Mouse (Mus musculus) ES-Bruce4 (cell line): Measurements from ENCODE around the gene Lypla2. TPM values are rescaled to one million over a fixed set of nuclear protein-coding genes. Genes with fewer than 3 reads are reported as not detected.

Experiments
- H3K27ac ChIP-seq: 2 replicates; pipeline ENCODE4 v1.5.1; 2012; ENCODE audit warnings: low read length, inconsistent platforms; ENCODE audit not compliant: insufficient read depth
- H3K27me3 ChIP-seq: 2 replicates; pipeline ENCODE4 v1.6.1; 2012; ENCODE audit warnings: mild to moderate bottlenecking, low read length, inconsistent platforms; ENCODE audit not compliant: control insufficient read depth, poor library complexity, insufficient read depth, severe bottlenecking
- H3K36me3 ChIP-seq: 2 replicates; pipeline ENCODE4 v1.6.1; 2012; ENCODE audit warnings: inconsistent platforms, mild to moderate bottlenecking, low read length, moderate library complexity; ENCODE audit not compliant: control insufficient read depth, poor library complexity, insufficient read depth, severe bottlenecking
- H3K4me1 ChIP-seq: one replicate; pipeline ENCODE4 v1.8.1; 2011; ENCODE audit warnings: low read length; ENCODE audit not compliant: control insufficient read depth, insufficient read depth
- H3K4me3 ChIP-seq: 2 replicates; pipeline ENCODE4 v1.5.1; 2011; ENCODE audit warnings: low read depth, mild to moderate bottlenecking, low read length
- H3K9ac ChIP-seq: 2 replicates; pipeline ENCODE4 v1.6.1; 2012; ENCODE audit warnings: low read depth, mild to moderate bottlenecking, inconsistent platforms; ENCODE audit not compliant: poor library complexity, severe bottlenecking
- H3K9me3 ChIP-seq: replicated peaks from 2 replicates; pipeline ENCODE4 v1.6.1; 2012; ENCODE audit warnings: mild to moderate bottlenecking, low read length, inconsistent platforms; ENCODE audit not compliant: control insufficient read depth, poor library complexity, insufficient read depth, severe bottlenecking
- CTCF ChIP-seq: IDR thresholded peaks from one replicate; pipeline ENCODE4 v1.8.1; 2011; ENCODE audit warnings: low read depth, low read length
- EP300 ChIP-seq: IDR thresholded peaks from 2 replicates; pipeline ENCODE4 v1.6.1; 2011; ENCODE audit warnings: low read depth, low read length; ENCODE audit not compliant: insufficient read depth
- POLR2A ChIP-seq: IDR thresholded peaks from one replicate; pipeline ENCODE4 v1.8.1; 2011; ENCODE audit warnings: low read length; ENCODE audit not compliant: insufficient read depth
- polyA plus RNA-seq: library from polyadenylated mRNA; stranded (reverse); fragments of >200 nt; gene quantifications from 2 replicates; pipeline ENCODE4 v1.2.4, GENCODE M21; 2011; ENCODE audit warnings: low read depth; ENCODE audit not compliant: missing spikeins, insufficient read depth, insufficient read length

Lypla2 gene
- 47.4 and 52.6 TPM in 2 replicates for polyA plus RNA-seq

DNA sequence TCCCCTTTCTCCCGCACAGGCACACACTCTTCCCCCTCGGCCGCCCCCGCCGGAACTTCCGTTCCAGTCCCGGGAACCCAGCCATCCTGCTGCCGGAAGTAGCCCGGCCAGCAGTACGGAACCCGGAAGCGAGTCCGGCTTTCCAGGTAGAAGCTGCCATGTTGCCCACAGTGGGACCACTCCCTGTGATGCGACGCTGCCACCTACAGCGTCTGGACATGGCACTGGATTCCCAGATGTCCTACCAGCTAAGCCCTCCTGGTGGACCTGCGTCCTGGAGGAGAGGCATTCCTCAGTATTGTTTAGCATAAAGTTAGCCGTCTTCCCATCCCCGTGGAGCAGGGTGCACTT is at the start of gene Lypla2:
Lypla2 (minus strand) TSS at position 71 of the 351 bp plus-strand sequence.
- Histone ChIP-seq H3K27me3 (no peaks in the 10 kb centered on the region), H3K9ac (peak within 1 kb of the TSS; percentile 72), H3K36me3 (peaks cover 34% of the 10 kb centered on the region), H3K9me3 (no peaks in the 10 kb centered on the region), H3K27ac (no peak within 1 kb of the TSS), H3K4me1 (peaks cover 3% of the 10 kb centered on the region), H3K4me3 (peak within 1 kb of the TSS; percentile 67)
- TF ChIP-seq POLR2A (no peak), CTCF (no peak), EP300 (no peak)

DNA sequence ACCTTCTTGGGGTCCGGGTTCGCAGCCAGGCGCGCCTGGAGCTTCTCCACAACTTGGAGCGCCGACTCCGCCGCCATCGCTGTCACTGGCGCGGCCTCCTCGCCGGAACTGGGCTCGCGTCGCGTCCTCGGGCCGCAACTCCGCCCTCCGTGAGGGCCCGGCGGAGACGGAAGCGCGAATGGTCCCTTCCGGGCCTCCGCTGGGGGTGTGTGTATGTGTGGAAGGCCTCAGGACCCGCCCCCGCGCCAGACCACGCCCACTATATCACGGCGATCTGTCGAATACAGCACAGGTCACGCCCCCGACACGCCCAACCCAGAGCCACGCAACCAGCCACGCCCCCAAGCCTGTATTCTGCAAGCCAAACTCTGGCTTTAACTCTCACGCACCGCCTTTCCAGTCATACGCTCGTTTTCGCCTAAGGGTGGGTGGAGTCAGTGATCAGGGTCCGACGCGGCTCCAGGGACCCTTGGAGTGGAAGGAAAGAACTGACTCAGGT is 49.2 kb upstream of the Lypla2 start, which contains the start of gene Eloa:
Eloa (minus strand) TSS at position 215 of the 499 bp plus-strand sequence.
- peak; percentile 48 for TF ChIP-seq POLR2A
- no peak for TF ChIP-seq CTCF
- peak within 1 kb of the TSS; percentile 95 for H3K9ac ChIP-seq
- H3K4me3 ChIP-seq, result peak within 1 kb of the TSS; percentile 100

DNA sequence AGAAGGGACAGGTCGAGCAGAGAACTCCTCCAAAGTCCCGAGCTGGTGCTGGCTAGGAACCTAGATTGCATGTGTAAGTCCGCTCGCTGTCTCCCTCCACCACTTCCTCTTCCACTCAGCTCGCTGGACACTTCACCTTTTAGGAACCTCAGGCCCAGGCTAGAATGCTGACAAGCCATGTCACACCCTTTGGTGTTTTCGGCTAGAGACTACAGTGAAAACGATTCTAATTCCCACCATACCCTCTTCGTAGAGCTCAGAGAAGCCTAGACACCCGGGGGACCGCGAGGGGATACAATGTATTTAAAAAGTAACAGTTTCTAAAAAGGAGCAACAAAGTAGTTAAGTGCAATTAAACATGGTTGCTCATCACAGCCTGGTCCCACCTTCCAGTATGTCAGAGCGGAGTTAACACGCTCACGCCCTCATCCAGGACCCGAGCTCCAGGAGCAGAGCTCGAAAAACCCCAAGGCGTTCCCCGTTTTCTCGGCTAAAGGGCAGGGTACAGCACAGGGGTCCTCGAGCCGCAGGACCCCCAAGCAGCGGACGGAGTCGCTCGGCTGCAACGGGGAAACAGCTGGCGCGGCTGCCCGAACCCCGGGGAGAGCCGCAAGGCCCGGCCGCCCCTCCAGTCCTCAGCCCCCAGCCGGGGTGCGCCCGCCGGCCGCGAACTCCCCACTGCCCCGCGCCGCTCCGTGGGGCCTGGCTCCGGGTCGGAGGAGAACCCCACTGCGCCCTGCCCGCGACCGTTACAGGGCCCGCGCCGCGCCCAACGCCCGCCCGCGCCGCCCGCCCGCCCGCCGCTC is 48.5 kb upstream of the Lypla2 start:
- Histone ChIP-seq H3K36me3 (no peaks in the 10 kb centered on the region), H3K4me1 (peaks cover 1% of the 10 kb centered on the region), H3K9me3 (no peaks in the 10 kb centered on the region), H3K9ac (peak overlapping the region; percentile 95), H3K4me3 (peak overlapping the region; percentile 100), H3K27me3 (no peaks in the 10 kb centered on the region), H3K27ac (no peak overlapping the region)
- no peak for TF ChIP-seq CTCF
- TF ChIP-seq POLR2A, result no peak
- no peak for TF ChIP-seq EP300

More for the DNA sequence above, 49.2 kb upstream of the Lypla2 start, which contains the start of gene Eloa:
- Histone ChIP-seq H3K36me3 (no peaks in the 10 kb centered on the region), H3K9me3 (no peaks in the 10 kb centered on the region), H3K4me1 (peaks cover 1% of the 10 kb centered on the region), H3K27me3 (no peaks in the 10 kb centered on the region), H3K27ac (no peak within 1 kb of the TSS)

DNA sequence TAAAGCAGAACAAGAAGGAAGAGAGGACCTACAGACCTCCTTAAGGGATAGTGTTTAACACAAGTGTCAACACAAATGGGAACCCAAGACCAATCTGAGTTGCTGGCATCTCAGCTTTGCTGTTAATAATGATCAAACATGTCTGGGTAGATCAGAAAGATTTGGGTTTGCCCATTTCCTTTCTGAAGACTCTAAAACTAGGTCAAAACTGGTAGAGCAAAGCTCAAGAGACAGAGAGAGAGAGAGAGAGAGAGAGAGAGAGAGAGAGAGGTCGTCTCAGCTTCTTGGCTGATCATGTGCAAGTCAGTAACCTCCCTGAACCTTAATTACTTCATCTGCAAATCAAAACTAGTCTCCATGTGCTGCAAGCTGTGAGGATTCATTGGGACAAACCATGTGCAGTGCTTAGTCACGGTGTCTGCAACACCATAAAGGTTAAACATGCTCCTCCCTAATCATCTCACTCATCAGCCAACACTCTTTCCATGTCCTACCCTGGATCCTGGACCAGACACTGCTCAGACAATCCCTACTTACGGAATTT is 43.7 kb upstream of the Lypla2 start:
- Histone ChIP-seq H3K4me3 (no peak overlapping the region), H3K9me3 (no peaks in the 10 kb centered on the region), H3K4me1 (peaks cover 1% of the 10 kb centered on the region), H3K9ac (no peak overlapping the region), H3K27ac (no peak overlapping the region), H3K36me3 (peaks cover 6% of the 10 kb centered on the region; the same call in 1 of the 2 replicates), H3K27me3 (no peaks in the 10 kb centered on the region)
- no peak for TF ChIP-seq CTCF
- TF ChIP-seq POLR2A, result no peak
- TF ChIP-seq EP300, result no peak

DNA sequence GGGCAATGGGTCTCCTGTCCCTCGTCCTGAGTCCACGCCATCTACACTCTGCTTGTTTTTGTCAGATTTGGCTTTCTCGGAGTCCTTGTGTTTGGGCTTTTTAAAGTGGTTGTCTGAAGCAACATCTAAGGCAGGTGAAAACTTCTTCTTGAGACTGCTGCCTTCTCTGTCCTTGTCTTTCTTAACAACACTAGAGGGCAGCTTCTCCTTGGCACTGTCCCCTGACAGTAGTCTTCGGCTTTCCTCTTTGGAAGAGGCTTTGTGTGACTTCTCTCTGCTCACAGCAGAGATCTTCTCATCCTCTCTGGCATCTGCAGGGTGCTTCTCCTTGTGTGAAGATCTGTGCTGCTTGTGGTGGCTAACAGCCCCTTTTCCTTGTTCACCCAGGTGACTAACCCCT is 38.2 kb upstream of the Lypla2 start:
- Histone ChIP-seq H3K4me3 (no peak overlapping the region), H3K27ac (no peak overlapping the region), H3K9me3 (no peaks in the 10 kb centered on the region), H3K4me1 (no peaks in the 10 kb centered on the region), H3K9ac (no peak overlapping the region), H3K27me3 (no peaks in the 10 kb centered on the region), H3K36me3 (peaks cover 49% of the 10 kb centered on the region)
- TF ChIP-seq CTCF (no peak), POLR2A (no peak), EP300 (no peak)

DNA sequence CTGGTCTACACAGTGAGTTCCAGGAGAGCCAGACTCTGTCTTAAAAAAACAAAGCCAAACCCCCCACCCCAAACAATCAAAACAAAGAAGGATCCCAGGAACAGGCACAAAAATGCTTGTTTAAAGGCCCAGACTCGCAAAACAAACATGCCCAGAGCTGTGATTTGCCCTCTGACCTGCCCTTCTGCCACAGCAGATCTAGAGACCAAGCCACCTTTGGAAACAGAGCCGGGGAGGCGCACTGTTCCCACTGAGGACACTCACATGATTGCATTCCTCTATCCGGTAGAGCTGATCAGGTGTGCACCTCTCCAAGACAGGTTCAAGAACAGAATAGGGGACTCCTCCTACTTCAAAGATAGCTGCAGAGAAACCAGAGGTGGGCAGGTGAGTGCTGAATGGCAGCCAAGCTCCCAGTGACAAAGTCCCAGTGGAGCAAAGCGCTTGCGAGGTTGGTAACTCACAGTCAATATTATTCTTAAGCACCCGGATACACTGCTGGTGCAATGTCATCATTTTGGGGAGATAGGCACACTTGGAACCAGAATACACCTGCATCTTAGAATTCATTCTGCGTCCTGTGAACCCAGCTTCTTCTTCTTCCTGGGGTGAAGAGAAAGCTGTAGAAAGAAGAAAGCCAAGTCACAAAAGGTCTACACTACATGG is 36.5 kb upstream of the Lypla2 start:
- H3K36me3 ChIP-seq, result peaks cover 61% of the 10 kb centered on the region

More for the DNA sequence above, 36.5 kb upstream of the Lypla2 start:
- Histone ChIP-seq H3K27me3 (no peaks in the 10 kb centered on the region), H3K4me1 (no peaks in the 10 kb centered on the region), H3K4me3 (no peak overlapping the region), H3K9ac (no peak overlapping the region), H3K27ac (no peak overlapping the region), H3K9me3 (no peaks in the 10 kb centered on the region)
- no peak for TF ChIP-seq CTCF
- no peak for TF ChIP-seq EP300
- TF ChIP-seq POLR2A, result no peak
